Mouse (Mus musculus) embryo, embryonic 9.5 days (tissue): ENCODE measurements around the gene Ube2l3.
"Not testable (repeated sequence)": the region's sequence is repeated elsewhere in the genome, so short reads cannot be mapped to it uniquely, and the experiment has no call there.

Experiments used
- DNase-seq: peaks from one replicate; pipeline ENCODE4 v3.0.0-alpha.2; 2017; ENCODE audit errors: extremely low spot score

The Ube2l3 gene

GRCm38 (mm10) chr16:17202549-17202948, at the start of gene Ube2l3:
Gene Ube2l3 (minus strand): TSS chr16:17202649.
- no peak for DNase-seq

GRCm38 (mm10) chr16:17251539-17251938, 49.1 kb upstream of the Ube2l3 start:
- DNase-seq = no peak

DNA sequence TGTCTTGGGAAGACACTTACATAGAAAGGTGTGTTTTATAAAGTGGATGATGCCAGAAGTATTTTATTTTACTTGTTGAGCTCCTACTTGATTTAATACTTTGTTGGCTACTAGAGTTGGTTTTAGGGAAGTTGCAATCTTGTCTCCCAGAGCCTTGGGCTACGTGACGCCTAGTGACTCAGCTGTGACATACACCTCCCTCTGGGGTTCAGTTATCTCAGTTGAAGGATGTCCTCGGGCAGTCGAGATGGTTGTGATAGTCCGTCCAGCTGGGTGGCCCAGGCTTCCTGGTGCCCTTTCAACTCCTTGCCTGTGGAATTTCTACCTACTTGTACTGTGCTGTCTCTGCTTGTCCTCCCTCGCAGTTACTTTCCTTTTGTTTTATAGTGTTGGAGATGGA, 46.7 kb upstream of the Ube2l3 start:
- no peak for DNase-seq

DNA sequence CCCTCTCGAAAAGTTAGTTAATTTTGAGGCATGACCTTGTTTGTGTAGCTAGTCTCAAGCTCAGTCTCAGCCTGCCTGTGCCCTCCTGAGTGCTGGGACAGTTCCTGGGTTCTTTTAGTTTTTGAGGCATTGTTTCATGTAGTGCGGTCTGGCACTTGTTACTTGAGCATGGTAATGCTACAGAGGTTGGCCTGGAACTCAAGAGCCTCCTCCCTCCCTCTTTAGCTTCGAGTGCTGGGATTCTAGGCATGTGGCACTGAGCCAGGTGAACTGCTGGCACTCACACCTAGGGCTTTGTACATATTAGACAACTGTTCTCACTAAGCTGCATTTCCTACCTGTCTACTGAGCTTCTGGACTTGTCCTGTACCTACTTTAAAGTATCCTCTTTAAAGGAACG, 45.3 kb upstream of the Ube2l3 start:
- no peak for DNase-seq

DNA sequence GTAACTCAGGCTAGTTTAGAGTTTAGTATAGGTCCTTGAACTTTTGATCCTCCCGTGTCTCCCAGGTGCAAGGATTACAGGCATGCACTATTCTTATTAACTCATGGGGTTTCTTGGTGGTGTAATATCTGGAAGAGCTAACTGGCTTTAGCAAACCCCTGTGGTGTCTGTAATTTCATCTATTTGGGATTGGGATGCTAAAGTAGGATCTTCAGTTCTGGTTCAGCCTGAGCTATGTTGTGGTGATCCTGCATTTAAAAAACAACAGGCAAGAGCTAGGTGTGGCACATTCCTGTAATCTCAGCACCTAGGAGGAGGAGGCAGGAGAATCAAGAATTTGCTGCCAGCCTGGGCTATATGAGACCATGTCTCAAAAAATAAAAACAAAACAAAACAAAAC, 42.5 kb upstream of the Ube2l3 start:
- no peak for DNase-seq

- no peak for DNase-seq
Measured at GRCm38 (mm10) chr16:17243731-17244130, 41.3 kb upstream of the Ube2l3 start.

DNA sequence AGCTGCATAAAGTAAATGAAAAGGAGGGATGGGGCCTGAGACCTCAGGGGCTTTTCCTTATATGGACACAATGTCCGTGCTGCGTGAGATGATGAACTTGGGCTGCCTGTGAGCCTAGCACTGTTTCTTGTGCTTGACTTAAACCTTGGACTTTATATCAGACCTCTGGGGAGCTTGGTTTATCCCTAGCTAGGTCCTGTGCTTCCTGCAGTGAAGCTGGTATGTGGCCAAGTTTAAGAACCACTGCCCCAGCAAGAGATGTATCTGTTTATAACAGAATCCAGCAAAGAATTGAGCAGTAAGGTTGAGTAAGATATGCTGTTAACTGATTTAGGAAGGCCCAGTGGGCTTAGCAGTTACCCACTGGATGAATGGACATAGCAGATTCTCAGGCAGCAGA, 37.0 kb upstream of the Ube2l3 start:
- DNase-seq = no peak

DNA sequence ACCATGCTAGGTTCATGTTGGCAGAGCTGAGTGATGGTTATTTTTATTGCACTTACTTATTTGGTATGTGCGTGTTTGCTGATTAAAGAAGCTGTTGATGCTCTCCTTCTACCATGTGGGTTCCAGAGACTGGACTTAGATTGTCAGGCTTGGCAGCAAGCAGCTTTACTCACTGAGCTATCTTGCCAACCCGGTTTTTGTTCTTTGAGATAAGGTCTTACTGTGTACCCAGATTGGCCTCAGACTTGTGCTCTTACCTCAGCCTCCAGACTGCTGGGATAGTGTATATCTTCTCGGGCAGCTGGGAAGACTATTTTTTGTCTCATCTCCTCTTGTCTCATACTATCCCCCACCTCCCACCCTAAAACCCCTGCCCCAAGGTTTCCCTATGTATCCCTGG, 35.2 kb upstream of the Ube2l3 start:
- DNase-seq = no peak

GRCm38 (mm10) chr16:17234916-17235665, 32.6 kb upstream of the Ube2l3 start:
- DNase-seq = no peak

DNA sequence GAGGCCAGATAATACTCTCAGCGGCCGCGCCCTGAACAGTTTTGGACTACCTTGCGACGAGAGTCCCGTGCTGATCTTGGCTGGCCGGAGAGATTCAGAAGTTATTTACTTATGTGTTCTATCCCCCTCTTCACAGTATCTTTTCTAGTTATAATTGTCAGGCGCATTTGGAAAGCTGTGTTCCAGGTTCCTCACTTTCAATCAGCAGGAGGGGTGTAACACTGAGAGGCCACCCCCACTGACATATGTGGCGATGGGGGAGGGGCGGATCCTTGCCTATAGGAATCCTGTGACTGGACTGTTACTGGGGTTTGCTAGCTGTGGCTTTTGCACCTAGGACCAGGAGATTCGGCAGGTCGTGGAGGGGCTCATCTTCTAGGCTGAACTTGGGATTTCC, 32.0 kb upstream of the Ube2l3 start:
- peak; percentile 59 for DNase-seq

DNA sequence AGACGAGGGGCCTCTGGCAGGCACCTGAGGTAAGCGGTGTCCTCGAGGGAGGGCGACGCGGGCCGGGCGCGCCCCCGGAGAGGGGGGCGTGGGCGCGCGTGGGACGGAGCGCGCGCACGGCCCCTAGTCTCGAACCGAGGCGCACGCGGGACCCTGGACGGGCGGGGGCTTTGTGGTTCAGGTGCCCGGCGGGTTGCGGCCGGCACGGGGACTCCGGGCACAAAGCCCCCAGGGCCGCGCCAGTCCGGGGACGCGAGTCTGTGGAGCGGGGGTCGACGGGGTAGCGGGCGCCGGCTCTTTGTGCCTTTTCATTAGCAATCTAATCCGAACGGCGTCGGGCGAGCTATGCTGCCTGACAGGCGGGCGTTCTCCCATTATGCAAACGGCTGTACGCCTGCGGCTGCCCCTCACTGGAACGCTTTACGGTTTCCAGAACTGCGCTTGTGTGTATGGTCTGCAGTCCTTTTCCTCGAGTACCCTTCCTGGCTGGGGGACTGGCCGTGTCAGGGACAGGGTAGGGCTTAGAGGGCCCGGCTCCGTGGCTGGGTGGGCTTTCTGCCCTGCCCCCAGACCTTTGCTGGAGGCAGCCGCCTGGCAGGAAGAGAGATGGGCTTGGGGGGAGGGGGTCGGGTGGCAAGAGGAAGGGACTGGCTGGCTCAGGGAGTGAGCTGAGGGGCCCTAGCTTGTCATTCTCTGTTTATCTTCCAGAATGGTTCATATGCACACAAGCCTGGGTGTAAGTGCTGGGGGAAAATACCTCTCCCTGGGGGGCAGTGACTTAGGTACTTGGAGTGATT, 31.5 kb upstream of the Ube2l3 start:
- DNase-seq = peak; percentile 83

DNA sequence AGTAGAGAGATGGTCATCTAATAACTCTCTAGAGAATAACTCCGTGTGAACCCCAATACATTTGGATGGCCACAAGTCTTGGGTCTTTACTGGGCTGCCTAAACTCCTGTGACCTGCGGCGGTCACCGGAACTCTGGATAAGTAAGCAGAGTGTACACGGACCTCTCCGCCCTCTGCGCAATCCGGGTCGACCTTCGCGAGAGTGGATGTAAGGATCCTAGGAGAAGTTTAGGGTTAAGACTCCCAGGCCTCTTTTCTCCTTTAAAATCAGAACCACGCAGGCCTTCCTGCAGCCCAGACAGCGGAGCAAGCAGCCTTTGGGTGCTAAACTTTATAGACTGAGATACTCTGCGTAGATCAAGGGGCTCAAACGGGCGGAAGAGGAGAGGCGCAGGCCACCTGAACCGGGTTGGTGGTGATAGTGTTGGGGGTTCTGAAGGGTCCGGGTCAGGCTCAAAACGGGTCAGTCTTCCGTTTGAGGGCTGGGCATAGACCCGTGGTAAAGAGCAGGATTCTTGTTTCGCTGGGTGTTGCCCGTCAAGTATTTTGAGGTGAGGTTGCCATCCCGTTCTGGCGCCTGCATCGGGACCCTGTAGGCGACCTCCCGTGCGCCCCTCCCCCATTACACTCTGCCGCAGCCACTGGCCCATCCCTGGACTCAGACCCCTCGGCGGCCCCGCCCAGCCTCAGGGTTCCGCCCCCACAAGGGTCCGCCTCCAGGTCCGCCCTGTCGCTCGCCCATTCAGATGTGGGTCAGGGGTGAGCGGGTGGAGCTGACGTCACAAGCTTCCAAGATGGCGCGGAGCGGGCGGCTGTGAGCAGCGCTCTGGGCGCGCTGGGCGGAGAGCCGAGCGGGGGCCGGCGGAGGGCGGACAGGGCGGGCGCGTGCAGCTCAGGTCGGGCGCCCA, 30.6 kb upstream of the Ube2l3 start, which contains the start of gene Hic2:
TSS of gene Hic2 (plus strand) at position 779 of the 908 bp plus-strand sequence.
- peak; percentile 99 for DNase-seq

- not testable (repeated sequence) for DNase-seq
Measured at GRCm38 (mm10) chr16:17231523-17231922, 29.1 kb upstream of the Ube2l3 start.

- no peak for DNase-seq
Measured at GRCm38 (mm10) chr16:17226496-17226895, 24.0 kb upstream of the Ube2l3 start.

DNA sequence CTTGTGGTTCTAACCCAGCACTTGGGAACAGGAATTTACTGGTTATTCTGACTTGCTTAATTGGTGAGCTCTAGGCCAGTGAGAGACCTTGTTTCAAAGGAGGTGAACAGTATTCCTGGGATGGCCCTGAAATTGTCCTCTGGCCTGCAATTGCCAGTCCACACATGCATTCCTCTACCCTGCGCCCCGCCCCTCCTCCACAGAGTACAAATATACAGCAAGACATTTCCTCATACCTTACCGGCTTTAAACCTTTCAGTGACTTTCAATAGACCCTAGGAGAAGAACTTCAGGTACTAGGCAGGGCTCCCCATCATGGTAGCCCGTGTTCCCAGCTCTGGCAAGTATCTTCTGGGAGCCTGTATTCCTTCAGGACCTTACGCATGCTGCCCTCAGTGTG, 23.1 kb upstream of the Ube2l3 start:
- DNase-seq = no peak

GRCm38 (mm10) chr16:17222197-17222596, 19.7 kb upstream of the Ube2l3 start:
- peak; percentile 98 for DNase-seq

DNA sequence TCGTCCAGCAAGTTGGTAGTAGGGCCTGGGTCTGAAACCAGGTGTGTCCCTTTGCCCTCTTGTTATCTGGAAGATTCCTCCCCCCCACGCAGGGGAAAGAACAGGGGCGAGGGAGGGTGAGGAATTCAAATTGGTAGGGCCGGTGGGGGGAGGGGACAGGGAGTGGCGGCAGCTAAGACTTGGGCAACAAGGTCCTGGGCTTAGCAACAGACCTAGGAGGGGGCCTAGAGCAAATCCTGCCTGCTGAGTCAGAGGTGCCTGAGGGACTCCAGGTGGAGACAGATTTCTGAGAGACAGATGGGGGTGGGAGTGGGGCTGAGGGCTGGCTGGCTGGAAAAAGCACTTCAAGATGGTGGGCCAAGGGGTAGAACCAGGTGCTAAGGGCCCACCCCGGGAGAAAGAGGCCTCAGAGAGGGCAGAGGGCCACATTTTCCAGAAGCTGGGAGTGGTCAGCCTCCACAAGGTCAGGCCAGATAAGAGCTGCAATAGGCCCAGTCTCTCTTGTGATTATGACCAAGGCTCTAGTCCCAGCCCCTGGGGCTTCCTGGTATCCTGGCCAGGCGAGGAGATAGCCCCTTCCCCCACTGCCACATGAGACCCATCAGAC, 17.8 kb upstream of the Ube2l3 start:
- DNase-seq = peak; percentile 22

- no peak for DNase-seq
Measured at GRCm38 (mm10) chr16:17216934-17217633, 14.6 kb upstream of the Ube2l3 start.

GRCm38 (mm10) chr16:17209981-17210838, 7.8 kb upstream of the Ube2l3 start:
- DNase-seq = peak; percentile 89

DNA sequence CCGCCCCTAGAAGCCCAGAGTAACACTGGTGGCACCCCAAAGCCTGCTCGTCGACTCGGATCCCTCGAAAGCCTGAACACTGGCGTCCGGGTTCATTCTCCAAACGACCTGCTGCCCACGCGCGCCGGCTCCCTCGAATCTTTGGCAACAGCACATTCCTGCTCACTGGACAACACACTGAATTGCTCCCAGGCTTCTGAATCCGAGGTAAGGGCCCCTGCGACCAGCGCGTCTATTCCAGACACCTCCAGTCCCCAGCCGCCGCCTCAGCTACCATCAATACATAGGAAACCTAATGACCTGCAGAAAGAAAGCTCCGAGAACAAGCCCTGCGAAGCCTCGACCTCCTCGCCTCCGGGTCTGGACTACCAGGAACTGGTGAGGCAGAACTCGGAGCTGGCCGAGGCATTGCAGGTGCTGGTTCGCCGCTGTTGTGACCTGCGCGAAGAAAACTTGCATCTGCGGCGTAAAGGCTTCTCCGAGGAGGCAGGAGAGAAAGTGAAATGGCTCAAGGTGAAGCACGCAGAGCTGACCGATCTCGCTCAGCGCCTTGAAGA, 7.0 kb upstream of the Ube2l3 start:
- no peak for DNase-seq
